ENCODE assay signal across 1 mouse cellular context in the genomic region with DNA sequence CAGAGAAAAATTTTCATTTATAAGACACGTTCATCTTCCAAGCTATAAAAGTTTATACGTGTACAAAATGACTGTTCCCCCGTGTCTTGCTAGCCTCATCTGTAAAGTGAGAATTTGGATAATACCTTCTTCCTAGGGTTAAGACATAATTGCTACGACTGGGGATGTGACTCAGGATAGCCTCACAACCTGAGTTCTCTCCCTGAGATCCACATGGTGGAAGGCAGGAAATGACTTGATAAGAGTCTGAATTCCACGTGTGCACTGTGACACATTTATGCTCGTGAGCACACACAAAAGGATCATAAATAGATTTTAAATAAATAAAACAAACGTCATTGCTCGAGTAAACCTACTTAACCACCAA.
A peak's percentile ranks its signal among the peaks of the same experiment; 100 is the strongest.
TF ChIP-seq lines count a peak whose summit lies in the region.

No protein-coding gene starts in this region.

TF ChIP-seq in CH12.LX, 34 proteins besides CTCF, POLR2A, EP300 and RAD21 (continued from another document):
- TF ChIP-seq ETS1 (conservative IDR thresholded peaks at IDR 0.05; ENCODE audit: low read depth, low read length) (no peak), E2F4 (IDR thresholded peaks at IDR 0.05; ENCODE audit: insufficient replicate concordance, low read depth, low read length) (no peak), CHD2 (IDR thresholded peaks at IDR 0.05; ENCODE audit: low read length) (no peak), ZMIZ1 (IDR thresholded peaks at IDR 0.05; ENCODE audit: low read depth, low read length) (0 out of 2 replicates have a peak, but pooled peaks have one; percentile 31), MXI1 (IDR thresholded peaks at IDR 0.05; ENCODE audit: low read depth, low read length) (no peak)
